Mouse (Mus musculus): Measurements from ENCODE around the gene Frmpd2.

DNA sequence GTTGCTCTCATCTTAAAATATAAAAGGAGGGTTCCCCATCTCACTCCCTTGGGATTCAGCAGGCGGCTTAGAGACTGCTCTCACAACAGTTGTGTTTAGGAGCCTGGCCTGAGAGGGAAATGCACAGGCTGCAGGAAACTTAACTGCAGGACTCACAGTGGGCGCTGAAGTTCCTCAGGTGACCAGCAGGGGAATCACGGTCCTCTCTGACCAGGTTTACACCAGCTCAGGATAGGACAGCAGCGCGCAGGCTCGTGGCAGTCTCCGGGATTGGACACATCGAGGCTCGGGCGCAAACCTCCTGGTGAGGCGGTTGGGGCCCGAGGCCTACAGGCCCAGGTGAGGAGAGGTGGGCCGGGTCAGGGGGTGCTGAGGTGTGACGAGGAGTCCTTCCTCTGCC is 117.5 kb downstream of the Frmpd2 start, which contains the start of gene Ptpn20:
- no peak for TF ChIP-seq POLR2A (IDR thresholded peaks at IDR 0.05; ENCODE audit: insufficient read depth, low read length)
- TF ChIP-seq CTCF (IDR thresholded peaks at IDR 0.05; ENCODE audit: low read depth, low read length) = peak; percentile 42

Measured in ES-Bruce4 (cell line).